Mouse (Mus musculus) intestine, embryonic 14.5 days (tissue): ENCODE results near the gene Myt1l. TPM values are rescaled to one million over a fixed set of nuclear protein-coding genes. Genes with fewer than 3 reads are reported as not detected.

Source experiments
- ATAC-seq: fragments of 200-750 bp; cut with Nextera tagmentation; replicated peaks from 2 replicates; pipeline ENCODE4 v1.8.0; 2017; ENCODE audit warnings: low read depth, moderate number of reproducible peaks, moderate TSS enrichment, moderate library complexity; ENCODE audit not compliant: low FRiP score, low TSS enrichment
- DNase-seq: peaks from one replicate; pipeline ENCODE4 v3.0.0-alpha.2; 2018; ENCODE audit warnings: low spot score
- H3K27ac ChIP-seq: fragments of 300-500 bp; sonication (generic); 2 replicates; pipeline ENCODE4 v1.5.1; 2014; ENCODE audit warnings: low read depth, mild to moderate bottlenecking, control low read depth
- H3K27me3 ChIP-seq: fragments of 300-500 bp; sonication (generic); replicated peaks from 2 replicates; pipeline ENCODE4 v1.6.1; 2014; ENCODE audit warnings: low read length, control low read depth; ENCODE audit not compliant: control insufficient read depth, insufficient read depth
- H3K36me3 ChIP-seq: fragments of 300-500 bp; sonication (generic); 2 replicates; pipeline ENCODE4 v1.6.1; 2014; ENCODE audit warnings: low read length, control low read depth; ENCODE audit not compliant: control insufficient read depth, insufficient read depth
- H3K4me1 ChIP-seq: fragments of 300-500 bp; sonication (generic); replicated peaks from 2 replicates; pipeline ENCODE4 v1.6.1; 2014; ENCODE audit warnings: low read length, control low read depth, mixed read lengths; ENCODE audit not compliant: control insufficient read depth, insufficient read depth
- H3K4me2 ChIP-seq: fragments of 300-500 bp; sonication (generic); 2 replicates; pipeline ENCODE4 v1.6.1; 2014; ENCODE audit warnings: low read length
- H3K4me3 ChIP-seq: fragments of 300-500 bp; sonication (generic); 2 replicates; pipeline ENCODE4 v1.5.1; 2014; ENCODE audit warnings: low read depth, low read length, control low read depth, mixed read lengths
- H3K9ac ChIP-seq: fragments of 300-500 bp; sonication (generic); 2 replicates; pipeline ENCODE4 v1.6.1; 2014; ENCODE audit warnings: mild to moderate bottlenecking, low read length
- H3K9me3 ChIP-seq: fragments of 300-500 bp; sonication (generic); 2 replicates; pipeline ENCODE4 v1.6.1; 2016; ENCODE audit warnings: low read length, control low read depth; ENCODE audit not compliant: control insufficient read depth
- WGBS: fragments of 180-500 bp; shearing (Covaris S2); extraction: QIAGEN DNeasy Blood & Tissue Kit; methylation state at CpG from one replicate; pipeline ENCODE4 v1.1.7; 2014; 5-methylcytosine and 5-hydroxymethylcytosine counted together
- polyA plus RNA-seq: library from polyadenylated mRNA; unstranded; fragments of >200 nt; fragmentation: Nextera tagmentation; extraction: Ambion mirVana; gene quantifications from 2 replicates; pipeline ENCODE4 v1.2.1, GENCODE M21; 2014

Myt1l gene
- 3.7 and 3.8 TPM in 2 replicates for polyA plus RNA-seq

DNA sequence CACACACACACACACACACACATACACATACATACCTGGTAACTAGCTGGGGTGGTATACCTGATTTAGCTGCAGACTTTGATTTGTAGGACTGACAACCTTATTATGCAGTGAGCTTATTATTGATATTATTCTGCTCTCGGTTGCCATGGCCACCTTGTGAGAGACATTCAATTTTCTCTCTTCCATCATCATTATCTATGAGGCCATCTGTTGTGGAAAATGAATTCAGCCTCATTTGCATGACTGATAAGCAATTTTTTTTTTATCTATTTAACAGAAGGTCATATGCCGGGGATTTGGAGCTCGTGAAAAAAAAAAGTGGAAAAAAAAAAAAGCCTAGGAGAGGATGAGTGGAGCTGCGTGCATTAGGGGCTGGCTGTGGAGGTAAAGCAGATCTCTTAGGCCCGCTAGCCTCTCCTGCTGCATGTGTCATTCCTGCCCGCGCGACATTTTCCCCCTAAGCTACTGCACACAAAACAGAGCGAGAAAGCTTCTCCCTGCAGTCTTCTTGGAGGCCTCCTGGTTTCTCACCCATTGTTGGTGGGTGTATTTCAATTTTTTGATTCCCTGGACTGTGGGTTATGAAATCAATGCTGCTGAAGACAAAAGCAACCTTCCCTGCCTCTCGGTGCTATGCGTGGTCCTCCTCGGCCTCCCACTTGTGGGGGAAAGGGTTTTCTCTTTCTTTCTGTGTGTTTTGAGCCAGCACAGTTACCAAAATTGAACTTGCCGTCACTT lies at the start of gene Myt1l:
Gene Myt1l (plus strand): TSS at position 354 of the 741 bp plus-strand sequence.
- H3K4me2 ChIP-seq = peak within 1 kb of the TSS; percentile 30
- H3K27ac ChIP-seq = peak within 1 kb of the TSS; percentile 35; the same call in 1 of the 2 replicates
- H3K4me3 ChIP-seq = peak within 1 kb of the TSS; percentile 0; the same call in 1 of the 2 replicates
- DNase-seq = no peak
- ATAC-seq = no peak
- no peaks in the 10 kb centered on the region for H3K9me3 ChIP-seq
- peaks cover 33% of the 10 kb centered on the region for H3K27me3 ChIP-seq
- 37% methylated on average over 13 of the region's 13 CpGs for WGBS
- H3K4me1 ChIP-seq = no peaks in the 10 kb centered on the region
- no peak within 1 kb of the TSS for H3K9ac ChIP-seq
- H3K36me3 ChIP-seq = no peaks in the 10 kb centered on the region

- H3K27ac ChIP-seq = no peak overlapping the region
- no peak for DNase-seq
- H3K4me1 ChIP-seq = no peaks in the 10 kb centered on the region
- no peaks in the 10 kb centered on the region for H3K27me3 ChIP-seq
- H3K9me3 ChIP-seq = no peaks in the 10 kb centered on the region
- H3K4me2 ChIP-seq = no peak overlapping the region
- WGBS = 81% methylated on average over 10 of the region's 10 CpGs
- H3K9ac ChIP-seq = no peak overlapping the region
- no peak for ATAC-seq
- no peak overlapping the region for H3K4me3 ChIP-seq
- no peaks in the 10 kb centered on the region for H3K36me3 ChIP-seq
Observed at GRCm38 (mm10) chr12:29486424-29487035, 41.7 kb upstream of the Myt1l start.

DNA sequence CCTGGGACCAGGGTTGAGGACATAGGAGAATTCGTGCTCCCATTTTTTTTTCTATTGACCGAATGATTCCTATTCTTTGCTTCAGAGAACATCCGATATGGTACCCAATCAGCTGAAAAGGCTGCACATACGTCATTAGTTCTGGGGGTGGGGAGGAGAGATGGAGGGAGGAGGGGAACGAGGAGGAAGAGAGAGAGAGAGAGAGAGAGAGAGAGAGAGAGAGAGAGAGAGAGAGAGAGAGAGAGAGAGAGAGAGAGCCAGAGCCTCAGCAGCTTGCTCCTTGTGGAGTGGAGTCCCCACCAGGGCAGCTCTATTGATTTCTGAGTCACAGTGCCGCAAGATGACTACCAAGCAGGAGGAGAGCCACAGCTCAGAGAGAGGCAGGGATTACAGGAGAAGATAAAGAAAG lies 1.9 kb upstream of the Myt1l start:
- Histone ChIP-seq H3K4me3 (no peak overlapping the region), H3K4me2 (no peak overlapping the region), H3K9ac (no peak overlapping the region), H3K27me3 (peaks cover 22% of the 10 kb centered on the region), H3K4me1 (no peaks in the 10 kb centered on the region), H3K27ac (no peak overlapping the region), H3K9me3 (no peaks in the 10 kb centered on the region), H3K36me3 (no peaks in the 10 kb centered on the region)
- WGBS = 17% methylated on average over 6 of the region's 6 CpGs
- ATAC-seq = no peak
- DNase-seq = no peak

GRCm38 (mm10) chr12:29527048-29527761 lies 979 bp upstream of the Myt1l start:
- Histone ChIP-seq H3K4me1 (no peaks in the 10 kb centered on the region), H3K27me3 (peaks cover 25% of the 10 kb centered on the region), H3K4me3 (peak overlapping the region; percentile 0; the same call in 1 of the 2 replicates), H3K4me2 (peak overlapping the region; percentile 30), H3K9me3 (no peaks in the 10 kb centered on the region), H3K9ac (no peak overlapping the region), H3K27ac (peak overlapping the region; percentile 33; the same call in 1 of the 2 replicates), H3K36me3 (no peaks in the 10 kb centered on the region)
- WGBS = 2% methylated on average over 27 of the region's 27 CpGs
- ATAC-seq (no peak), DNase-seq (peak; percentile 55)

GRCm38 (mm10) chr12:29530241-29530725 lies 2.1 kb downstream of the Myt1l start:
- H3K27ac ChIP-seq = no peak overlapping the region
- WGBS = 12% methylated on average over 6 of the region's 6 CpGs
- DNase-seq (peak; percentile 81), ATAC-seq (no peak)
- no peaks in the 10 kb centered on the region for H3K9me3 ChIP-seq
- no peaks in the 10 kb centered on the region for H3K36me3 ChIP-seq
- no peak overlapping the region for H3K4me2 ChIP-seq
- no peak overlapping the region for H3K4me3 ChIP-seq
- no peak overlapping the region for H3K9ac ChIP-seq
- H3K27me3 ChIP-seq = peaks cover 54% of the 10 kb centered on the region
- H3K4me1 ChIP-seq = no peaks in the 10 kb centered on the region

DNA sequence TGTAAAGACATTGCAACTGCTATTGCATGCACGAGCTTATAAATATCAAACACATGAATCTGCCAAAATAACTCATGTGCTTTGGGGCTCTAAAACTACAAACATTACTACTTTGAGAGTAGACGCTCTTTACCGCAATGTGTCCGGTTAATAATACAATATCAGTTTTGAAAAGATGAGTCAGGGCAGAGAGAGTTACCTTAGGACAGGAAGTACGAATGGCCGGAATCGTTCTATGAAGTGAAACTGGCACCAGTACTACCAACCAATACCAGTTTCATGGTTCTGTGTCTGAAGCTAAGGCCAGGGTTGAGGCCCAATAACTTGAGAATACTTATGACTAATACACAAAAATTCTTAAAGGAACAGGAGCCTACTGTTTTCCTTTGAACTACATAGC lies 2.6 kb downstream of the Myt1l start:
- Histone ChIP-seq H3K36me3 (no peaks in the 10 kb centered on the region), H3K27me3 (peaks cover 59% of the 10 kb centered on the region), H3K27ac (no peak overlapping the region), H3K4me1 (no peaks in the 10 kb centered on the region), H3K4me3 (no peak overlapping the region), H3K9me3 (no peaks in the 10 kb centered on the region), H3K9ac (no peak overlapping the region), H3K4me2 (no peak overlapping the region)
- ATAC-seq (no peak), DNase-seq (no peak)
- 82% methylated on average over 7 of the region's 7 CpGs for WGBS

DNA sequence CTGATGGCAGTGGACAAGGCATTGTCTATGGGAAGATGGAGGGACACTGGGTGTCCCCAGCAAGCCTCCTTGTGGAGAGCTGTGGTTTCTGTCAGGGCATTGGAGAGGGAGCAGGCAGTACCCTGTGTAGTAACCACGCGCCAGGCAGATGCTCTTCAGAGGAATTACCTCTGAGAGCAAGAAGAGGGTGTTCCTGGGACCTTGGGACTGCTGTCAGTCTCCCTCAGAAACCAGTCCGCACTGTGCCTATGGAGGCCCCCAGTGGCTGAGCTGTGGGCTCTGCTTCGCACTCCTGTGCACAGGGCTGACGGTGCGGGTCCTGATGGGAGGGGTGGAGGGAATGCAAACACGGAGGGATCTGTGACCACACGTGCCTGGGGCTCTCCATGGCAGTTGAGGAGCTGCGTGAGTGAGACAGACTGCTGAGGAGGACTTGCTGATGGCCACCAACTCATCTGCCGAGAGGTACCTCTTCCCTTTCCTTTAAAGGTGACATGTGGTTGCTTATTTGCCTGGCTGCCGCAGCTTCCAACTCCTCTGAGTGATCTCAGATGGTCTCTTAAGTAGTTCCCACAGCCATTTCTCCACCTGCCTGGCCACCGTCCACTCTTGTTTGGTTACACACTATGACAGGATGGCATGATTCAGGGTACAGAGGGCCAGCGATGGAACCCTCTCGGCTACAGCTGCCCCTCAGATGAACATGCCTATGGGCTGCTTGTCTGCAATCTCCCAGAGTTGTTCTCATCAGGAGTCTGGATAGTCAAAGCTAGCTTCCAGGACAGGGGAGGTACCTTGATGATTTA lies 5.1 kb downstream of the Myt1l start:
- peaks cover 52% of the 10 kb centered on the region for H3K27me3 ChIP-seq
- WGBS = 32% methylated on average over 14 of the region's 14 CpGs
- DNase-seq (no peak), ATAC-seq (no peak)
- H3K4me1 ChIP-seq = no peaks in the 10 kb centered on the region
- H3K36me3 ChIP-seq = no peaks in the 10 kb centered on the region
- H3K4me2 ChIP-seq = no peak overlapping the region
- no peaks in the 10 kb centered on the region for H3K9me3 ChIP-seq
- no peak overlapping the region for H3K27ac ChIP-seq
- H3K9ac ChIP-seq = no peak overlapping the region
- no peak overlapping the region for H3K4me3 ChIP-seq

DNA sequence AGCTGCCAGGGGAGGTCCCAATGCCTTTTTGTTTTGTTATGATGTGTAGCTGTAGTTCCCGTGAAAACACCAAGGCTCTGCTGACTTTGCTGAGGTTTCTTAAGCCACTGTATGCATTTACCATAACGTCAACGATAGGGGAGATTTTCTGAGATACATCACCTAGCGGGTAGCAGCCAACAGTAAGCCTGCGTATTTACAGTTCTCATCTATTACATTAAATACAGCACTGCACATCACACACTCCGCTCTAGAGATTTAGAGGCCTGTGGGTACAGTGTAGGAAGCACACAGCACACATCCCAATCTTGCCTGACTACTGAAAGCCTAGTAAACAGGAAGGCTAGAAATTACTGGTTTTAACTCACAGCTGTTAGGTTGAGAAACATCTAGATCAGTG lies 6.1 kb downstream of the Myt1l start:
- Histone ChIP-seq H3K4me1 (no peaks in the 10 kb centered on the region), H3K27ac (no peak overlapping the region), H3K27me3 (peaks cover 45% of the 10 kb centered on the region), H3K36me3 (no peaks in the 10 kb centered on the region), H3K9ac (no peak overlapping the region), H3K9me3 (no peaks in the 10 kb centered on the region), H3K4me3 (peak overlapping the region; percentile 13; the same call in 1 of the 2 replicates), H3K4me2 (peak overlapping the region; percentile 26; the same call in 1 of the 2 replicates)
- DNase-seq (no peak), ATAC-seq (no peak)
- 7% methylated on average over 6 of the region's 6 CpGs for WGBS
